In genomic region chr10:95599740-95600139, GRCm38 (mm10) we compare ENCODE assay signal across 23 mouse cellular contexts.
"Had no signal": no experiment of that assay in that cellular context is flagged by ENCODE, and none has a peak within 500 bp of the region (broad histone marks: within the 10 kb centered on the region; RNA-seq: fewer than 3 reads in every experiment).

No protein-coding gene starts in this region.

- H3K27me3 ChIP-seq: intestine, embryonic 15.5 days; kidney, embryonic 15.5 days; limb, embryonic 12.5 days; limb, embryonic 15.5 days; midbrain, embryonic 15.5 days; neural tube, embryonic 12.5 days; neural tube, embryonic 15.5 days had no signal

- ATAC-seq: intestine, embryonic 15.5 days; liver, postnatal 0 days; lung, postnatal 0 days; midbrain, embryonic 15.5 days had no signal

- DNase-seq: kidney, adult 11 months; kidney, adult 8-10 months; kidney, postnatal 10 days; kidney, postnatal 36 days; liver, postnatal 0 days; lung, embryonic 14.5 days; right cerebral cortex, adult 18-20 months; right cerebral cortex, postnatal 14 days; right cerebral cortex, postnatal 4 days; thymus, postnatal 25 days had no signal

- H3K4me3 ChIP-seq: intestine, embryonic 15.5 days; kidney, embryonic 15.5 days; limb, embryonic 12.5 days; limb, embryonic 15.5 days; midbrain, embryonic 12.5 days; midbrain, embryonic 15.5 days; neural tube, embryonic 12.5 days; neural tube, embryonic 15.5 days had no signal

- H3K4me1 ChIP-seq: intestine, embryonic 15.5 days; limb, embryonic 12.5 days; limb, embryonic 15.5 days; neural tube, embryonic 15.5 days had no signal

- H3K27ac ChIP-seq: intestine, embryonic 15.5 days; kidney, embryonic 15.5 days; limb, embryonic 12.5 days; limb, embryonic 15.5 days; liver, embryonic 14.5 days; macrophage; midbrain, embryonic 12.5 days; midbrain, embryonic 15.5 days; neural tube, embryonic 12.5 days; neural tube, embryonic 15.5 days; stomach, postnatal 0 days had no signal

- H3K9ac ChIP-seq: intestine, embryonic 15.5 days; kidney, embryonic 15.5 days; limb, embryonic 12.5 days; limb, embryonic 15.5 days; liver, embryonic 14.5 days; liver, postnatal 0 days; lung, embryonic 14.5 days; midbrain, embryonic 12.5 days; midbrain, embryonic 15.5 days; neural tube, embryonic 12.5 days; neural tube, embryonic 15.5 days had no signal

- H3K36me3 ChIP-seq: intestine, embryonic 15.5 days; kidney, embryonic 15.5 days; limb, embryonic 12.5 days; limb, embryonic 15.5 days; midbrain, embryonic 12.5 days; midbrain, embryonic 15.5 days; neural tube, embryonic 12.5 days; neural tube, embryonic 15.5 days had no signal

- H3K9me3 ChIP-seq: intestine, embryonic 15.5 days; kidney, embryonic 15.5 days; limb, embryonic 12.5 days; limb, embryonic 15.5 days; midbrain, embryonic 12.5 days; midbrain, embryonic 15.5 days; neural tube, embryonic 12.5 days; neural tube, embryonic 15.5 days had no signal

- H3K4me2 ChIP-seq: intestine, embryonic 15.5 days; kidney, embryonic 15.5 days; limb, embryonic 12.5 days; limb, embryonic 15.5 days; liver, embryonic 11.5 days; lung, embryonic 14.5 days; midbrain, embryonic 12.5 days; midbrain, embryonic 15.5 days; neural tube, embryonic 12.5 days; neural tube, embryonic 15.5 days had no signal
